ENCODE assay signal across 8 mouse cellular contexts in the genomic region with DNA sequence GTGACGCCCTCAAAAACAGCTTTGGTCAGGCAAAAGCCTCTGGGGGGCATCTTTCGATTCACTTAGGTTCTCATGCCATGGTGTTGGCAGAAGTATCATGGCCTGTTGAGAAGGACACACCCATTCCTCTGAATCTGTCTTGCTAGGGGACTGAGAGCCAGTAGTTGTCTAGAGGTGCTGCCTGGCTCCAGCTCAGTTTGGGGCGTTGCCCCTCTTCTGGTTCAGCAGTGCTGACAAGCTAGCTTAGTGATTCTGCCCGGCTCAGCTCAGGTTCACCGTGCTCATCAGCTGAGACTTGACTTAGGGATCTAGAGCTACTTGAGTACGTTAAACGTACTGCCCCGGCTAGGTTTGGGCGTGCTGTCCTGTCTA. TPM values are rescaled to one million over a fixed set of nuclear protein-coding genes. Genes with fewer than 3 reads are reported as not detected.
DNase-seq lines count a peak whose midpoint lies in the region; ATAC-seq and TF ChIP-seq lines count a peak whose summit lies in the region.

No protein-coding gene starts in this region.

- H3K4me1 ChIP-seq in kidney, adult 2 months (ENCODE audit: control insufficient read depth, insufficient read depth, low read length), result no peaks in the 10 kb centered on the region
- H3K4me1 ChIP-seq in hindbrain, postnatal 0 days (ENCODE audit: insufficient read depth, low read length), result no peaks in the 10 kb centered on the region
- H3K4me1 ChIP-seq in midbrain, embryonic 14.5 days (ENCODE audit: control insufficient read depth, insufficient read depth, low read length), result 0 out of 2 replicates have a peak, but pooled peaks cover 7% of the 10 kb centered on the region

- no peaks in the 10 kb centered on the region for H3K36me3 ChIP-seq in kidney, adult 2 months (ENCODE audit: control insufficient read depth, insufficient read depth, low read length)
- H3K36me3 ChIP-seq in hindbrain, postnatal 0 days (ENCODE audit: insufficient read depth, low read length), result no peaks in the 10 kb centered on the region
- H3K36me3 ChIP-seq in midbrain, embryonic 14.5 days (ENCODE audit: control insufficient read depth, insufficient read depth, low read length), result no peaks in the 10 kb centered on the region

- H3K4me2 ChIP-seq in hindbrain, postnatal 0 days (ENCODE audit: low read depth, low read length), result peak overlapping the region; percentile 93
- peak overlapping the region; percentile 96 for H3K4me2 ChIP-seq in midbrain, embryonic 14.5 days (ENCODE audit: low read length)

- WGBS in kidney, adult 2 months, result 30% methylated on average over 9 of the region's 9 CpGs
- 22% methylated on average over 9 of the region's 9 CpGs for WGBS in hindbrain, postnatal 0 days
- WGBS in midbrain, embryonic 14.5 days, result 27% methylated on average over 9 of the region's 9 CpGs

- no peak overlapping the region for H3K27ac ChIP-seq in kidney, adult 2 months (ENCODE audit: insufficient read depth, low read depth, low read length)
- no peak overlapping the region for H3K27ac ChIP-seq in hindbrain, postnatal 0 days
- no peak overlapping the region for H3K27ac ChIP-seq in midbrain, embryonic 14.5 days (replicated peaks; ENCODE audit: low read depth, low read length)

- no peaks in the 10 kb centered on the region for H3K27me3 ChIP-seq in kidney, adult 2 months (replicated peaks; ENCODE audit: control insufficient read depth, insufficient read depth, low read length)
- H3K27me3 ChIP-seq in hindbrain, postnatal 0 days (ENCODE audit: insufficient read depth, low read length), result peaks cover 6% of the 10 kb centered on the region; the same call in 1 of the 2 replicates
- H3K27me3 ChIP-seq in midbrain, embryonic 14.5 days (ENCODE audit: control insufficient read depth, insufficient read depth, low read length), result peaks cover 27% of the 10 kb centered on the region

- no peak for TF ChIP-seq POLR2A in kidney, adult 2 months (IDR thresholded peaks at IDR 0.05; ENCODE audit: low read depth, low read length)

- no peak for TF ChIP-seq CTCF in kidney, adult 2 months (conservative IDR thresholded peaks at IDR 0.05; ENCODE audit: insufficient read depth, insufficient read length, low read depth, low read length)
- no peak for TF ChIP-seq CTCF in hindbrain, postnatal 0 days (IDR thresholded peaks at IDR 0.05; ENCODE audit: low read depth)

- ATAC-seq in hindbrain, postnatal 0 days, result no peak
- ATAC-seq in midbrain, embryonic 14.5 days (ENCODE audit: low FRiP score, low TSS enrichment), result no peak

- H3K4me3 ChIP-seq in kidney, adult 2 months (ENCODE audit: insufficient read depth, low read depth, low read length), result peak overlapping the region; percentile 38; the same call in 1 of the 2 replicates
- H3K4me3 ChIP-seq in hindbrain, postnatal 0 days (ENCODE audit: low read length), result peak overlapping the region; percentile 54
- peak overlapping the region; percentile 55 for H3K4me3 ChIP-seq in midbrain, embryonic 14.5 days (replicated peaks; ENCODE audit: low read depth, low read length)

- DNase-seq in kidney, adult 2 months, result no peak
- DNase-seq in kidney, adult 11 months, result no peak
- peak; percentile 31 for DNase-seq in c-Kit-positive CD71-positive TER-119-negative erythroid progenitor cells, embryonic 14.5 days (ENCODE audit: low read depth)
- DNase-seq in hindbrain, postnatal 0 days (ENCODE audit: low spot score), result no peak
- DNase-seq in midbrain, embryonic 14.5 days, result no peak
- no peak for DNase-seq in adrenal gland, adult 8-10 months
- no peak for DNase-seq in layer of hippocampus, adult 9-10 months (ENCODE audit: low spot score)
- DNase-seq in cerebellum, postnatal 4 days (ENCODE audit: low spot score in 2 of 2), result no peak

- no peak overlapping the region for H3K9ac ChIP-seq in hindbrain, postnatal 0 days (replicated peaks; ENCODE audit: low read length)
- no peak overlapping the region for H3K9ac ChIP-seq in midbrain, embryonic 14.5 days (replicated peaks; ENCODE audit: low read length)

- H3K9me3 ChIP-seq in hindbrain, postnatal 0 days (ENCODE audit: low read length), result no peaks in the 10 kb centered on the region
- no peaks in the 10 kb centered on the region for H3K9me3 ChIP-seq in midbrain, embryonic 14.5 days (ENCODE audit: control insufficient read depth, low read length)

RNA-seq across cellular contexts. Expression of gene Syk, which starts 0.5 kb away (rescaled TPM):
- polyA plus RNA-seq in kidney, adult 2 months (2012; rRNA removed), result 1.9 and 4.7 TPM in 2 replicates
- 1.8 and 2.7 TPM in 2 replicates for total RNA-seq in hindbrain, postnatal 0 days (2014; rRNA removed)
- 1.1 and 1.2 TPM in 2 replicates for polyA plus RNA-seq in hindbrain, postnatal 0 days (2015; fragmentation: Nextera tagmentation; extraction: Ambion mirVana)
- 0.77 and 1.9 TPM in 2 replicates for polyA plus RNA-seq in midbrain, embryonic 14.5 days (2014; fragmentation: Nextera tagmentation; extraction: Ambion mirVana)
- 1 to 10 TPM; 3.4 to 9.2 (median 7.4) TPM for total RNA-seq in adrenal gland, adult 8-10 months (2022)

RNA-seq across cellular contexts. Expression of gene Diras2, which starts 51.4 kb away (rescaled TPM):
- polyA plus RNA-seq in kidney, adult 2 months (2012; rRNA removed), result 0.08 and 0.10 TPM in 2 replicates
- total RNA-seq in hindbrain, postnatal 0 days (2014; rRNA removed), result 64.4 and 64.5 TPM in 2 replicates
- polyA plus RNA-seq in hindbrain, postnatal 0 days (2015; fragmentation: Nextera tagmentation; extraction: Ambion mirVana), result 7.3 and 7.9 TPM in 2 replicates
- 3.9 and 5.7 TPM in 2 replicates for polyA plus RNA-seq in midbrain, embryonic 14.5 days (2014; fragmentation: Nextera tagmentation; extraction: Ambion mirVana)
- total RNA-seq in adrenal gland, adult 8-10 months (2022), result 1 to 10 TPM; 4.0 to 5.9 (median 4.8) TPM
